Mouse (Mus musculus): ENCODE measurements at regions not wholly inside any gene's neighbourhood (a gene's known extent, or its start where the extent isn't known, plus 50 kb on each side); places are given as distances from the start of the nearest gene placed in this dataset.
"Not testable (repeated sequence)": the region's sequence is repeated elsewhere in the genome, so short reads cannot be mapped to it uniquely, and the experiment has no call there.

- DNase-seq (ENCODE audit: low read depth, low spot score) = no peak
Measured at GRCm38 (mm10) chr10:11515144-11515543, 171.9 kb downstream of the Epm2a start.

- DNase-seq (ENCODE audit: low read depth, low spot score) = peak; percentile 47
Measured at GRCm38 (mm10) chr10:11517122-11517521, 173.9 kb downstream of the Epm2a start.

GRCm38 (mm10) chr10:11531343-11531742, 188.1 kb downstream of the Epm2a start:
- DNase-seq (ENCODE audit: low read depth, low spot score) = no peak

GRCm38 (mm10) chr10:11555376-11555775, 212.2 kb downstream of the Epm2a start:
- peak; percentile 77 for DNase-seq (ENCODE audit: low read depth, low spot score)

- no peak for DNase-seq (ENCODE audit: low read depth, low spot score)
Measured at GRCm38 (mm10) chr10:11570523-11571055, 227.4 kb downstream of the Epm2a start.

GRCm38 (mm10) chr10:11608451-11608850, 265.2 kb downstream of the Epm2a start:
- no peak for DNase-seq (ENCODE audit: low read depth, low spot score)

GRCm38 (mm10) chr10:11609092-11609491, 265.9 kb downstream of the Epm2a start:
- not testable (repeated sequence) for DNase-seq (ENCODE audit: low read depth, low spot score)

GRCm38 (mm10) chr10:11648151-11648550, 304.9 kb downstream of the Epm2a start:
- no peak for DNase-seq (ENCODE audit: low read depth, low spot score)

GRCm38 (mm10) chr10:11660056-11660770, 317.0 kb downstream of the Epm2a start:
- DNase-seq (ENCODE audit: low read depth, low spot score) = no peak

- DNase-seq (ENCODE audit: low read depth, low spot score) = no peak
Measured at GRCm38 (mm10) chr10:11661660-11662250, 318.6 kb downstream of the Epm2a start.

GRCm38 (mm10) chr10:11709742-11710141, 366.5 kb downstream of the Epm2a start:
- DNase-seq (ENCODE audit: low read depth, low spot score) = no peak

- no peak for DNase-seq (ENCODE audit: low read depth, low spot score)
Measured at GRCm38 (mm10) chr10:11724775-11725174, 381.6 kb downstream of the Epm2a start.

GRCm38 (mm10) chr10:11729536-11729935, 386.3 kb downstream of the Epm2a start:
- no peak for DNase-seq (ENCODE audit: low read depth, low spot score)

- DNase-seq (ENCODE audit: low read depth, low spot score) = no peak
Measured at GRCm38 (mm10) chr10:11739574-11740368, 396.6 kb downstream of the Epm2a start.

GRCm38 (mm10) chr10:11745587-11745986, 402.4 kb downstream of the Epm2a start:
- DNase-seq (ENCODE audit: low read depth, low spot score) = no peak

- DNase-seq (ENCODE audit: low read depth, low spot score) = peak; percentile 86
Measured at GRCm38 (mm10) chr10:11746959-11747358, 403.8 kb downstream of the Epm2a start.

GRCm38 (mm10) chr10:11755105-11755730, 412.0 kb downstream of the Epm2a start:
- DNase-seq (ENCODE audit: low read depth, low spot score) = no peak

GRCm38 (mm10) chr10:11777894-11778293, 434.7 kb downstream of the Epm2a start:
- no peak for DNase-seq (ENCODE audit: low read depth, low spot score)

- DNase-seq (ENCODE audit: low read depth, low spot score) = no peak
Measured at GRCm38 (mm10) chr10:11780302-11780701, 437.1 kb downstream of the Epm2a start.

- no peak for DNase-seq (ENCODE audit: low read depth, low spot score)
Measured at GRCm38 (mm10) chr10:11787240-11787639, 444.0 kb downstream of the Epm2a start.

- DNase-seq (ENCODE audit: low read depth, low spot score) = peak; percentile 19
Measured at GRCm38 (mm10) chr10:11799510-11799909, 456.3 kb downstream of the Epm2a start.
